Mouse (Mus musculus) small intestine, adult 10 weeks (tissue): ENCODE data around the gene Sys1. TPM values are rescaled to one million over a fixed set of nuclear protein-coding genes. Genes with fewer than 3 reads are reported as not detected.

Experiments used
- polyA plus RNA-seq: library from polyadenylated mRNA; stranded (reverse); fragments of 350-450 nt; fragmentation: Illumina TruSeq; extraction: RNeasy Lipid Tissue Mini Kit (QIAGEN cat#74804); gene quantifications from one replicate; pipeline ENCODE4 v1.2.3, GENCODE M21; 2014; ENCODE audit warnings: low replicate concordance

The Sys1 gene
- polyA plus RNA-seq, result 7.5 TPM

DNA sequence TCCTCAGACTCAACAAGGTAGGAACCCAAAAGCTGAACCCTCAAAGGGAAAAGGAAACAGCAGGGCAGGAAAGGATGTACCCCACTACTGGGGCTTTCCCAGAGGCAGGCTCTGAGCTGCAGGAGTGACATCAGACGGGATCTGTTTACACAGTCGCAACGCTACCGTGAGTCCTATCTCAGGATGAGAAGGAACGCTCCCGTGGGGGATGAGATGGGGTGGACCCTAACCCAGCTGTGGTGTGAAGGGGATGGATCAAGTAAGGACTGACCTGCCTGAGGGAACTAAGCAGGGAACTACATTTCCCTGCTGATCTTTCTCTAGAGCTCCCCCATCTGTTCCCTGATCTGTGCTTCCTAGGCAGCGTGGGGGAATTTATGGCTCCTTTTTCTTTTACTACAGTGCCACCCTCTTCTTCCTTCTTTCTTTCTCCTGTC, at the start of gene Sys1:
Gene Sys1, plus strand, starts transcription at position 101 of the 437 bp plus-strand sequence.

DNA sequence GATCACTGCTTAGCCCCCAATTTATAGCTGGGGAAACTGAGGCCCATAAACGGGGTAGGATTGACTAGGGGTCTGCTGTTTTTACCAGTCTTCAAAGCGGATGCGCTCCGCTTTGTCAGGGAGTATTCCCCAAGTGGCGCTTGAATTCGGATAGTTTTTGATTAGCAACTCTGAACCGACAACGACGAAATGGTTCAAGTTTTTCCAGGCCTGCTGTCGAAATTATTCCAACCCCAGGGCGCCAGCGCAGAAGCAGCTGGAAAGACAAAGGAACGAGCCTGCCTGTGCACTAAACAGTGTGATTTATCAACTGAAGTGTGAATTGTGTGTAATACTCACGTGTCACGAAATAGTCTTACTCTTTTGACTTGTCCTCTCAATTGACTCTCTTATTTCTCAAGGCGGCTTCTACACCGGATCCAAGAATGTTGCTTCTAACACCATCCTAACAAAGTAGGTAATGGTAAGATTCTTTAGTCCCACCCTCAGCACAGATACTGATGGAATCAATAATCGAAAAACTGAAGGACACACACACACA, 13.2 kb upstream of the Sys1 start, which contains the start of gene Sdc4:
Gene Sdc4, minus strand, starts transcription at position 428 of the 541 bp plus-strand sequence.

GRCm38 (mm10) chr2:164460745-164461551, 4.2 kb downstream of the Sys1 start, which contains the start of gene Gm20458:
Gm20458 (plus strand) TSS chr2:164460967.

GRCm38 (mm10) chr2:164473624-164474023, 16.9 kb downstream of the Sys1 start, which contains the start of gene Trp53tg5:
Trp53tg5 (minus strand) TSS chr2:164473724.

GRCm38 (mm10) chr2:164485681-164486257, 29.0 kb downstream of the Sys1 start, which contains the start of gene Dbndd2:
Dbndd2 (plus strand) TSS chr2:164486106.

GRCm38 (mm10) chr2:164496847-164497690, 40.3 kb downstream of the Sys1 start, which contains the start of gene Pigt:
Pigt (plus strand) TSS chr2:164497520.

Other genes with a start within 250 kb of the Sys1 start
- not detected for gene Wfdc15b, start 235.3 kb upstream of the Sys1 start, polyA plus RNA-seq
- gene Svs2, start 218.5 kb upstream of the Sys1 start, polyA plus RNA-seq, result not detected
- not detected for gene Svs3b, start 200.3 kb upstream of the Sys1 start, polyA plus RNA-seq
- gene Svs4, start 178.5 kb upstream of the Sys1 start, polyA plus RNA-seq, result not detected
- not detected for gene Svs3a, start 167.7 kb upstream of the Sys1 start, polyA plus RNA-seq
- not detected for gene Svs6, start 140.2 kb upstream of the Sys1 start, polyA plus RNA-seq
- gene Svs5, start 124.2 kb upstream of the Sys1 start, polyA plus RNA-seq, result not detected
- not detected for gene Slpi, start 67.9 kb upstream of the Sys1 start, polyA plus RNA-seq
- 1.6 TPM for gene Rbpjl, start 53.8 kb upstream of the Sys1 start, polyA plus RNA-seq
- 0.15 TPM for gene Matn4, start 51.8 kb upstream of the Sys1 start, polyA plus RNA-seq
- 73.6 TPM for gene Sdc4, start 13.1 kb upstream of the Sys1 start, polyA plus RNA-seq
- not detected for gene Gm20458, start 4.0 kb downstream of the Sys1 start, polyA plus RNA-seq
- not detected for gene Trp53tg5, start 16.8 kb downstream of the Sys1 start, polyA plus RNA-seq
- 2.4 TPM for gene Dbndd2, start 29.1 kb downstream of the Sys1 start, polyA plus RNA-seq
- gene Pigt, start 40.6 kb downstream of the Sys1 start, polyA plus RNA-seq, result 4.8 TPM
- not detected for gene Wfdc2, start 105.4 kb downstream of the Sys1 start, polyA plus RNA-seq
- gene Spint3, start 116.5 kb downstream of the Sys1 start, polyA plus RNA-seq, result not detected
- gene Wfdc6a, start 128.5 kb downstream of the Sys1 start, polyA plus RNA-seq, result not detected
- gene Eppin, start 136.6 kb downstream of the Sys1 start, polyA plus RNA-seq, result not detected
- not detected for gene Wfdc6b, start 156.6 kb downstream of the Sys1 start, polyA plus RNA-seq
- not detected for gene Wfdc8, start 156.7 kb downstream of the Sys1 start, polyA plus RNA-seq
- gene Wfdc16, start 181.8 kb downstream of the Sys1 start, polyA plus RNA-seq, result 1.9 TPM
- not detected for gene Wfdc10, start 199.1 kb downstream of the Sys1 start, polyA plus RNA-seq
- gene Wfdc9, start 199.6 kb downstream of the Sys1 start, polyA plus RNA-seq, result not detected
- not detected for gene Wfdc11, start 217.1 kb downstream of the Sys1 start, polyA plus RNA-seq
- gene Wfdc13, start 228.1 kb downstream of the Sys1 start, polyA plus RNA-seq, result not detected
- gene Spint4, start 241.5 kb downstream of the Sys1 start, polyA plus RNA-seq, result not detected